Mouse (Mus musculus) embryonic facial prominence, embryonic 12.5 days (tissue): ENCODE results near the gene Ank. TPM values are rescaled to one million over a fixed set of nuclear protein-coding genes. Genes with fewer than 3 reads are reported as not detected.

Experiments
- ATAC-seq: fragments of 200-750 bp; cut with Nextera tagmentation; 2 replicates; pipeline ENCODE4 v1.8.0; 2017; ENCODE audit not compliant: insufficient number of reproducible peaks, insufficient read depth, low FRiP score, low TSS enrichment
- H3K27ac ChIP-seq: fragments of 300-500 bp; sonication (generic); 2 replicates; pipeline ENCODE4 v1.5.1; 2016; ENCODE audit warnings: mild to moderate bottlenecking
- H3K27me3 ChIP-seq: fragments of 300-500 bp; sonication (generic); 2 replicates; pipeline ENCODE4 v1.6.1; 2016; ENCODE audit warnings: mild to moderate bottlenecking, moderate library complexity
- H3K36me3 ChIP-seq: fragments of 300-500 bp; sonication (generic); 2 replicates; pipeline ENCODE4 v1.6.1; 2016; ENCODE audit warnings: mild to moderate bottlenecking
- H3K4me1 ChIP-seq: fragments of 300-500 bp; sonication (generic); 2 replicates; pipeline ENCODE4 v1.6.1; 2016
- H3K4me2 ChIP-seq: fragments of 300-500 bp; sonication (generic); replicated peaks from 2 replicates; pipeline ENCODE4 v1.6.1; 2016; ENCODE audit warnings: mild to moderate bottlenecking, moderate library complexity
- H3K4me3 ChIP-seq: fragments of 300-500 bp; sonication (generic); 2 replicates; pipeline ENCODE4 v1.5.1; 2016; ENCODE audit warnings: mild to moderate bottlenecking
- H3K9ac ChIP-seq: fragments of 300-500 bp; sonication (generic); 2 replicates; pipeline ENCODE4 v1.6.1; 2016; ENCODE audit warnings: mild to moderate bottlenecking, moderate library complexity
- H3K9me3 ChIP-seq: fragments of 300-500 bp; sonication (generic); 2 replicates; pipeline ENCODE4 v1.6.1; 2016; ENCODE audit warnings: mild to moderate bottlenecking, moderate library complexity
- WGBS: fragments of 180-500 bp; shearing (Covaris S2); methylation state at CpG from one replicate; pipeline ENCODE4 v1.1.7; 2016; 5-methylcytosine and 5-hydroxymethylcytosine counted together
- polyA plus RNA-seq: library from polyadenylated mRNA; unstranded; fragments of >200 nt; fragmentation: Nextera tagmentation; extraction: Ambion mirVana; gene quantifications from 2 replicates; pipeline ENCODE4 v1.2.1, GENCODE M21; 2016

Ank gene
- polyA plus RNA-seq, 1 experiment from 2014 or later: 9.7 TPM

- no peak overlapping the region for H3K4me3 ChIP-seq
Observed at GRCm38 (mm10) chr15:27487059-27487458, 20.6 kb downstream of the Ank start.

GRCm38 (mm10) chr15:27488042-27488441 is 21.6 kb downstream of the Ank start:
- WGBS: 49% methylated on average over 10 of the region's 10 CpGs
- peaks cover 38% of the 10 kb centered on the region for H3K4me1 ChIP-seq
- ATAC-seq: no peak
- H3K36me3 ChIP-seq: no peaks in the 10 kb centered on the region
- no peak overlapping the region for H3K4me2 ChIP-seq
- H3K27me3 ChIP-seq: no peaks in the 10 kb centered on the region
- no peak overlapping the region; the same call in 1 of the 2 replicates for H3K27ac ChIP-seq
- H3K9me3 ChIP-seq: no peaks in the 10 kb centered on the region
- no peak overlapping the region for H3K4me3 ChIP-seq
- no peak overlapping the region for H3K9ac ChIP-seq

More at GRCm38 (mm10) chr15:27487059-27487458, 20.6 kb downstream of the Ank start:
- H3K9ac ChIP-seq: no peak overlapping the region
- no peak for ATAC-seq
- H3K4me1 ChIP-seq: peaks cover 38% of the 10 kb centered on the region
- no peak overlapping the region for H3K4me2 ChIP-seq
- WGBS: 53% methylated on average over 8 of the region's 8 CpGs
- H3K27me3 ChIP-seq: no peaks in the 10 kb centered on the region
- H3K9me3 ChIP-seq: no peaks in the 10 kb centered on the region
- H3K36me3 ChIP-seq: no peaks in the 10 kb centered on the region
- H3K27ac ChIP-seq: no peak overlapping the region

DNA sequence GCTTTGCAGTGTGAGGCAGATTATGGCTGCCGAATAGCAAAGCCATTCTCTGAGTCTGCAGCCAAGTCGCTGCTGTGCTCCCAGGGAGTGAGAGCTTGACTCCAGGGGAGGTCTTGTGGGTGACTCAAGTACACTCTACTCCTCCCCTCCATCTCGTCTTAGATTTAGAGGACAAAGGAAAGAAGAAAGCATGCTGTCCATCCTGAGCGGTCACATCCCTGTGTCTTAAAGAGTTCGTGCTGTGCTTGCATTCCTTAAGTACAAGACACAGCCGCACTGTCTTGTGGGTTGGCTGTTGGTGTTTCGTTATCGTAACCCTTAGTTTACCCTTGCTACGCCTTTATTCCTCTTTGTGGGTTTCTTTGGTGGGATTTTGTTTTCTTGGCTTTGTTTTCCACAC is 24.2 kb downstream of the Ank start:
- Histone ChIP-seq H3K36me3 (no peaks in the 10 kb centered on the region), H3K4me2 (no peak overlapping the region), H3K27me3 (no peaks in the 10 kb centered on the region), H3K4me1 (peaks cover 32% of the 10 kb centered on the region), H3K9ac (no peak overlapping the region), H3K4me3 (no peak overlapping the region), H3K9me3 (no peaks in the 10 kb centered on the region), H3K27ac (no peak overlapping the region)
- ATAC-seq: no peak
- WGBS: 68% methylated on average over 9 of the region's 9 CpGs

DNA sequence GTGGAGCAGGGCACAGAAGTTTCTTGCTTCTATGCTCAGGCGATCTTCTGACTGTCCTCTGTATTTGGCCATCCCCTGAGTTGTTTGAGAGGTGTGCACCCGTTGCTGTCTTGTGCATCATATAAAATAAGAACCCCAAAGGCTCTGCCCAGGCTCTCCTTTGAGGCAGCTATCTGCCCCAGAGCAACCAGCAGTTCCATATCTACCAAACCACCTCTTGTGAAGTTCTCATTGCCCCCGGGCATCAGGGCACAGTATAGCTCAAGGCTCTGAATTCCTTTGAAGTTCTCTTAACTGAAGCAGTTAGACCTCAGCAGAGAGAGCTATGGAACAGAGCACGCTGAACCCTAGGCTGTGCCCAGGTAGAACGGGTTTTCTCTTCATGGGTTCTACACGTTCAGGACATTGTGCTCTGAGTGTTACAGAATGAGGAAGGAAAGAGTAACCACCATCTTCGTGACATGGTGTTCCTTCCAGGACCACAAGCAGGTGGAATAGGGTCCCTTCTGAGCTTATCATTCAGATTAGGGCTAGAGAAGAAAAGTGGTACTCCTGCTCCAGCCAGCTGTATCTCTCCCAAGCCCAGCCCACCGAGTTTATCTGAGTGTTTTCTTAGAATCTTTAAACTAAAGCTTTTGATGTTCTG is 25.1 kb downstream of the Ank start:
- 91% methylated on average over 8 of the region's 8 CpGs for WGBS
- no peak overlapping the region for H3K4me2 ChIP-seq
- H3K9ac ChIP-seq: no peak overlapping the region
- H3K4me1 ChIP-seq: peaks cover 23% of the 10 kb centered on the region
- no peaks in the 10 kb centered on the region for H3K27me3 ChIP-seq
- ATAC-seq: no peak
- no peak overlapping the region for H3K27ac ChIP-seq
- no peaks in the 10 kb centered on the region for H3K9me3 ChIP-seq
- H3K36me3 ChIP-seq: no peaks in the 10 kb centered on the region
- H3K4me3 ChIP-seq: no peak overlapping the region

DNA sequence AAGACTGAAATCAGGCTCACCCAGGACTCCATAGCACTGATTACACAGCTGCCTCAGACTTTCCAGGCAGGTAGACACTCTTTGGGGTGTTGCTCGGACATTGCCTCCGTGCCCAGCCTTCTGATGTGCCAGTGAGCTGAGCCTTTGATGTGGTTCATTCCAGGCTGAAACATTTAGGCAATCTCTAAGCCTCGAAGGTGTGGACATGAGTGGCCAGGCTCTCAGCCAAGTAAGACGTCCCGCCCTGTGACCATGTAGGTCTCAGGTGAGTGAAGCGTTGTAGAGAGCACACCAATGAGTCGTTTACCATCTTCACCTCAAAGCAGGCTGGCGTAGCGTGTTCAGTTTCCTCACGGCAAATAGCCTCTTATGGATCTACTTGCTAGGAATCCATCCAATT is 25.7 kb downstream of the Ank start:
- 89% methylated on average over 10 of the region's 10 CpGs for WGBS
- no peak overlapping the region for H3K4me3 ChIP-seq
- H3K4me1 ChIP-seq: peaks cover 17% of the 10 kb centered on the region
- ATAC-seq: no peak
- H3K4me2 ChIP-seq: no peak overlapping the region
- H3K27me3 ChIP-seq: no peaks in the 10 kb centered on the region
- H3K36me3 ChIP-seq: no peaks in the 10 kb centered on the region
- H3K9ac ChIP-seq: no peak overlapping the region
- no peak overlapping the region for H3K27ac ChIP-seq
- no peaks in the 10 kb centered on the region for H3K9me3 ChIP-seq

DNA sequence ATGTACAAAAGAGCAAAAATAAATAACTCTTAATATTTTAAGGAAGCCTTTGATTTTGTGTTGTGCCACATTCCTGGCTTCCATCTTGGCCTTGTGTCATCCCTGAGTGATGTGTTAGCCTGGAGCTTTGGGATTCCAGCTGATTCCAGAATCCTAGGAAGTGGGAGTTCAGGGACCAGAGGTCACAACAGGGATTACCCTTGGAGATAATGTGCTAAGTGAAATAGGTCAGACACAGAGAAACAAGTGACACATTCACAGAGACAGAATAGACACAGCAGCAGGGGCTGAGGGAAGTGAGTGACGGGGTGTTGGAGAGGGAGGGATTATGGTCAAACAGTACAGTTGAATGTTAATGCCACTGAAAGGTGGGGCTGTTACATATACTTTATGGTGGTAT is 26.3 kb downstream of the Ank start:
- ATAC-seq: no peak
- H3K4me1 ChIP-seq: peaks cover 12% of the 10 kb centered on the region

GRCm38 (mm10) chr15:27493516-27493915 is 27.0 kb downstream of the Ank start:
- no peak overlapping the region for H3K27ac ChIP-seq
- H3K9ac ChIP-seq: no peak overlapping the region
- H3K36me3 ChIP-seq: no peaks in the 10 kb centered on the region
- peaks cover 4% of the 10 kb centered on the region; the same call in 1 of the 2 replicates for H3K4me1 ChIP-seq
- no peak overlapping the region for H3K4me2 ChIP-seq
- H3K9me3 ChIP-seq: no peaks in the 10 kb centered on the region
- WGBS: 50% methylated on average over 10 of the region's 10 CpGs
- no peaks in the 10 kb centered on the region for H3K27me3 ChIP-seq
- no peak for ATAC-seq
- no peak overlapping the region for H3K4me3 ChIP-seq

More for the DNA sequence above, 26.3 kb downstream of the Ank start:
- H3K27me3 ChIP-seq: no peaks in the 10 kb centered on the region
- no peaks in the 10 kb centered on the region for H3K9me3 ChIP-seq
- no peak overlapping the region for H3K9ac ChIP-seq
- 77% methylated on average over 1 of the region's 1 CpGs for WGBS
- H3K4me3 ChIP-seq: no peak overlapping the region
- no peaks in the 10 kb centered on the region for H3K36me3 ChIP-seq
- no peak overlapping the region for H3K27ac ChIP-seq
- H3K4me2 ChIP-seq: no peak overlapping the region

DNA sequence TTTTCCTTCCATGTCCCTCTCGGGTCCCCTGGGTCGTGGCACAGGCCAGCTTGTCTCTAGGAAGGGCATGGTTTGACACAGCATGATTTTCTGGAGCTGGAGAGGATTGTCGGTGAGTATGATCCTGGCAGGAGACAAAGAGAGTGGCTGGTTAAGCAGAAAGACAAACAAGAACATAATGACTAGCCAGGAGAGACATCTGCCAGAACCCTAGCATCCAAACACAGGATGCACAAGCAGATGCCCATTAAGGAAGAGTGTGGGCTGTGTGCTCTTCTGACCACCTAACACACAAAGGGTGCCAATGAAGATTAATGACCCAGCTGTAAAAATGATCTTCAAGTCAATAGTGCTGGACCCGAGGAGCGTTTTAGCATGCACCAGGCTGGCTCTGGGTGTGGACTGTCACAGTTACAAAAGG is 29.5 kb downstream of the Ank start:
- H3K27ac ChIP-seq: no peak overlapping the region
- no peaks in the 10 kb centered on the region for H3K9me3 ChIP-seq
- H3K36me3 ChIP-seq: no peaks in the 10 kb centered on the region
- H3K27me3 ChIP-seq: no peaks in the 10 kb centered on the region
- no peak overlapping the region for H3K9ac ChIP-seq
- H3K4me2 ChIP-seq: no peak overlapping the region
- no peaks in the 10 kb centered on the region; the same call in 1 of the 2 replicates for H3K4me1 ChIP-seq
- no peak for ATAC-seq
- no peak overlapping the region for H3K4me3 ChIP-seq
- WGBS: 55% methylated on average over 5 of the region's 5 CpGs

DNA sequence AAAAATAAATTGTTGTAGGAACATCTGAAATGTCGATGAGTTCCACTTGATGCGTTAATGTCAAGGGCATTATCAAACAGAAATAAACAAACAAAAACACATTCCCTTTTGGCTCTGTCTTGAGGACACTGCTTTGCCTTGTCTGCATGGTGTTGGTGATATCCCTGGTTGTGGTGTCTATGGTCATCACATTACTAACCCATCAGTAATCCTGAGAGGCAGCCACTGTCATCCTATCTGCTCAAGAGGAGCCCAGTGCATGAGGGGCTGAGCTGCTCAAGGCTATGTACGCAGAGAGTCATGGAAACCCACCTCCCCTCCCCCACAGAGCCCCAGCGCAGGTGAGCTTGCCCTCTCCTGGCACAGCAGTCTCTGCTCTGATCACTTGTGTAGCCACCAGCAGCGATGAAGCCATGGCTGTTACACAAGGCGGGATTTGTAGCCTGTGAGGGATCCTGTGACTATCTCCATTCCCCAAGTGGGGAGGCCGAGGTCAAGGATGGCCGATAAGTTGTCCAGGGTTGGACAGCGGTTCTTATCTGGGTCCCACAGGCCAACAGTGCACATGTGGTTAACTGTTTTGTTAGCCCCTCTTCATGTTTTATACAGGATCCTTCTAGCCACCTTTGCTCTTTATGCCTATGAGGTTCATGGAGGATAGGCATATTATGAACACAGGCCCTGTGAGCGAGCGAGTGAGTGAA is 30.3 kb downstream of the Ank start:
- no peak overlapping the region for H3K27ac ChIP-seq
- H3K4me2 ChIP-seq: no peak overlapping the region

GRCm38 (mm10) chr15:27497300-27497997 is 31.0 kb downstream of the Ank start:
- Histone ChIP-seq H3K4me1 (no peaks in the 10 kb centered on the region; the same call in 1 of the 2 replicates), H3K4me2 (no peak overlapping the region), H3K4me3 (no peak overlapping the region), H3K9ac (no peak overlapping the region), H3K36me3 (no peaks in the 10 kb centered on the region), H3K27me3 (no peaks in the 10 kb centered on the region), H3K27ac (no peak overlapping the region), H3K9me3 (no peaks in the 10 kb centered on the region)
- no peak for ATAC-seq
- 55% methylated on average over 7 of the region's 7 CpGs for WGBS

More for the DNA sequence above, 30.3 kb downstream of the Ank start:
- WGBS: 75% methylated on average over 11 of the region's 11 CpGs
- Histone ChIP-seq H3K9ac (no peak overlapping the region), H3K4me1 (no peaks in the 10 kb centered on the region; the same call in 1 of the 2 replicates), H3K4me3 (no peak overlapping the region), H3K27me3 (no peaks in the 10 kb centered on the region), H3K9me3 (no peaks in the 10 kb centered on the region), H3K36me3 (no peaks in the 10 kb centered on the region)
- no peak for ATAC-seq

DNA sequence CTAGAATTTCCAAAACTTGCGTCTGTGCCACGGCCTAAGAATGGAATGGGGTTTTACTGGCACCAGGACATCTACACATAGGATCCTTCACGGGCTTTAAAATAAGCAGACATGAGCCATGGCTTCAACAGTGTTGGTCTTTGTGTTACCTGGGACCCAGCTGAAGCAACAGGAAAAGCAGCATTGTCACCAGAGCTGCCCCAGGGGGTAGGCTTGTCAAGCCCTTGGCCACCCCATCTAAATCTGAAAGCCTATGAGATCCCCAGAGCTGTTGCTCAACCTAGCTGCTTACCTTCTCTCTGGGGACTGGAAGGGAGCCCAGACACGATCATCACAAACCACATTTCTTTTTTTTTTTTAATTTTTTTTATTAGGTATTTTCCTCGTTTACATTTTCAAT is 31.6 kb downstream of the Ank start:
- Histone ChIP-seq H3K4me1 (no peaks in the 10 kb centered on the region; the same call in 1 of the 2 replicates), H3K9ac (no peak overlapping the region), H3K4me2 (no peak overlapping the region), H3K27me3 (no peaks in the 10 kb centered on the region), H3K4me3 (no peak overlapping the region), H3K27ac (no peak overlapping the region), H3K9me3 (no peaks in the 10 kb centered on the region), H3K36me3 (no peaks in the 10 kb centered on the region)
- no peak for ATAC-seq
- WGBS: 80% methylated on average over 5 of the region's 5 CpGs

DNA sequence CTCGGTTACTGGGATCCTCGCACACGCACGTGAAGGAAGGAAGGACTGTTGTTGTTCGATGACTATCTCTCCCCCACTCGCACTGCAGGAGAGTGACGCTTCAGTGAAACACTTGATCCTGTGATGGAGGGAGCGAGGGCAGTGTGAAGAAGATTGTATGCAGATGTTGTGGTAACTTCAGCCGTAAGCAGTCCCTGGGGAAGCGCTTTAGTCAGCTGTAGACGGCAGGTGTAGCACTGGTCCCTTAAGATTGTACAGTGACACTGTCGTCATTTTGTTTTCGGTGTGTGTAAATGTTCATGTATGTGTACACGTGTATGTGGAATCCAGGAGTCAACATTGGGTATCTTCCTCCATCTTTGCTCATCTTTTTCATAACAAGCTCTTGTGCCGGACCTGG is 33.9 kb downstream of the Ank start:
- WGBS: 67% methylated on average over 15 of the region's 15 CpGs
- Histone ChIP-seq H3K27me3 (no peaks in the 10 kb centered on the region), H3K4me2 (no peak overlapping the region), H3K36me3 (no peaks in the 10 kb centered on the region), H3K9ac (no peak overlapping the region), H3K9me3 (no peaks in the 10 kb centered on the region), H3K27ac (no peak overlapping the region), H3K4me1 (no peaks in the 10 kb centered on the region; the same call in 1 of the 2 replicates), H3K4me3 (no peak overlapping the region)
- ATAC-seq: no peak
